Mouse (Mus musculus) forebrain, embryonic 12.5 days (tissue): ENCODE data around the gene Krtap4-16. TPM values are rescaled to one million over a fixed set of nuclear protein-coding genes. Genes with fewer than 3 reads are reported as not detected.

Experiments
- polyA plus RNA-seq: library from polyadenylated mRNA; unstranded; fragments of >200 nt; fragmentation: Nextera tagmentation; extraction: Ambion mirVana; gene quantifications from 2 replicates; pipeline ENCODE4 v1.2.1, GENCODE M21; 2016

The Krtap4-16 gene
- polyA plus RNA-seq, 1 experiment from 2014 or later: not detected

Other genes starting within 250 kb of the Krtap4-16 start
- not detected in 2 replicates for gene Gm11938, start 248.3 kb downstream of the Krtap4-16 start, polyA plus RNA-seq
- gene Gm11937, start 241.4 kb downstream of the Krtap4-16 start, polyA plus RNA-seq: not detected in 2 replicates
- gene Krtap2-4, start 236.8 kb downstream of the Krtap4-16 start, polyA plus RNA-seq: not detected in 2 replicates
- gene Gm11562, start 231.2 kb downstream of the Krtap4-16 start, polyA plus RNA-seq: not detected in 2 replicates
- not detected in 2 replicates for gene Krtap4-1, start 223.4 kb downstream of the Krtap4-16 start, polyA plus RNA-seq
- not detected in 2 replicates for gene Krtap4-2, start 216.5 kb downstream of the Krtap4-16 start, polyA plus RNA-seq
- not detected in 2 replicates for gene Krtap4-7, start 207.5 kb downstream of the Krtap4-16 start, polyA plus RNA-seq
- not detected in 2 replicates for gene Gm11555, start 201.4 kb downstream of the Krtap4-16 start, polyA plus RNA-seq
- not detected in 2 replicates for gene Gm11563, start 192.6 kb downstream of the Krtap4-16 start, polyA plus RNA-seq
- not detected in 2 replicates for gene Krtap4-6, start 185.6 kb downstream of the Krtap4-16 start, polyA plus RNA-seq
- not detected in 2 replicates for gene Gm14190, start 160.9 kb downstream of the Krtap4-16 start, polyA plus RNA-seq
- gene Gm14180, start 117.3 kb downstream of the Krtap4-16 start, polyA plus RNA-seq: not detected in 2 replicates
- not detected in 2 replicates for gene Gm11595, start 78.7 kb downstream of the Krtap4-16 start, polyA plus RNA-seq
- not detected in 2 replicates for gene Krtap4-8, start 70.9 kb downstream of the Krtap4-16 start, polyA plus RNA-seq
- gene Krtap4-9, start 66.4 kb downstream of the Krtap4-16 start, polyA plus RNA-seq: not detected in 2 replicates
- gene Gm11596, start 58.1 kb downstream of the Krtap4-16 start, polyA plus RNA-seq: not detected in 2 replicates
- not detected in 2 replicates for gene Gm11569, start 52.7 kb downstream of the Krtap4-16 start, polyA plus RNA-seq
- not detected in 2 replicates for gene Gm11554, start 47.2 kb downstream of the Krtap4-16 start, polyA plus RNA-seq
- not detected in 2 replicates for gene Krtap4-13, start 41.7 kb downstream of the Krtap4-16 start, polyA plus RNA-seq
- not detected in 2 replicates for gene Gm11564, start 35.9 kb downstream of the Krtap4-16 start, polyA plus RNA-seq
- not detected in 2 replicates for gene 2300003K06Rik, start 13.5 kb downstream of the Krtap4-16 start, polyA plus RNA-seq
- gene Gm11568, start 6.3 kb upstream of the Krtap4-16 start, polyA plus RNA-seq: not detected in 2 replicates
- not detected in 2 replicates for gene Gm11559, start 12.9 kb upstream of the Krtap4-16 start, polyA plus RNA-seq
- gene Krtap9-1, start 21.8 kb upstream of the Krtap4-16 start, polyA plus RNA-seq: not detected in 2 replicates
- gene Gm11567, start 27.6 kb upstream of the Krtap4-16 start, polyA plus RNA-seq: not detected in 2 replicates
- gene Krtap31-1, start 56.3 kb upstream of the Krtap4-16 start, polyA plus RNA-seq: not detected in 2 replicates
- not detected in 2 replicates for gene Gm11565, start 63.1 kb upstream of the Krtap4-16 start, polyA plus RNA-seq
- gene Krtap31-2, start 84.7 kb upstream of the Krtap4-16 start, polyA plus RNA-seq: not detected in 2 replicates
- gene Krtap9-5, start 96.9 kb upstream of the Krtap4-16 start, polyA plus RNA-seq: not detected in 2 replicates
- not detected in 2 replicates for gene Krtap29-1, start 127.4 kb upstream of the Krtap4-16 start, polyA plus RNA-seq
- not detected in 2 replicates for gene Krtap16-1, start 135.0 kb upstream of the Krtap4-16 start, polyA plus RNA-seq
- not detected in 2 replicates for gene Krtap17-1, start 142.4 kb upstream of the Krtap4-16 start, polyA plus RNA-seq
- gene Krt33a, start 164.6 kb upstream of the Krtap4-16 start, polyA plus RNA-seq: not detected in 2 replicates
- not detected in 2 replicates for gene Krt33b, start 178.3 kb upstream of the Krtap4-16 start, polyA plus RNA-seq
- not detected in 2 replicates for gene Krt34, start 189.9 kb upstream of the Krtap4-16 start, polyA plus RNA-seq
- not detected in 2 replicates for gene Krt31, start 198.9 kb upstream of the Krtap4-16 start, polyA plus RNA-seq
- gene Krt32, start 236.6 kb upstream of the Krtap4-16 start, polyA plus RNA-seq: not detected in 2 replicates
- not detected in 2 replicates for gene Krt35, start 244.6 kb upstream of the Krtap4-16 start, polyA plus RNA-seq